Mouse (Mus musculus): Measurements from ENCODE around the gene Ccr1l1. TPM values are rescaled to one million over a fixed set of nuclear protein-coding genes. Genes with fewer than 3 reads are reported as not detected.

Gene Ccr1l1
- 1.3 TPM in 1 of 2 replicates, not detected in the other for polyA plus RNA-seq (2012; ENCODE audit: insufficient read depth, insufficient read length, missing spikeins)

DNA sequence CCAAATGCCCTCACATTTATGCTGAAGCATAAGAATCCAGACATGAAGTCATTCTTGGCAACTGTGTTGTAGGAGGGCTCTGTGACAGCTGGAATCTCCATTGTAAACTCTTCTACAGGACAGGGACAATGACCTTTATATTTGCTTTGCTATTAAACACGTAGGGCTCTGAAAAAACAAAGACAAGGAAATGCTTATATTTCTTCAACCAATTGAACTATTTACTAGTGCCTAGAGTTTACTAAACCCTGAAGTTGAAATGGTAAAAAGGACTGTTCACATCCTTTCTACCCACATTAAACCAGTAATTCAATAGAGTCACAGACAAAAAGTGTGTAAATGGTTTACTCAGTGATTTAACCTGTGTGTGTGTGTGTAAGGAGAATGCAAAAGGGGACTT is at the start of gene Ccr1l1:
TSS of gene Ccr1l1 (minus strand) at position 101 of the 400 bp plus-strand sequence.
- TF ChIP-seq POLR2A (IDR thresholded peaks at IDR 0.05; ENCODE audit: borderline replicate concordance, low read depth, low read length) (no peak), CTCF (IDR thresholded peaks at IDR 0.05; ENCODE audit: low read depth, low read length) (no peak)
- H3K4me1 ChIP-seq (ENCODE audit: control insufficient read depth, insufficient read depth, low read length), result peaks cover 9% of the 10 kb centered on the region
- no peak within 1 kb of the TSS for H3K4me3 ChIP-seq (ENCODE audit: insufficient read depth, low read length)
- H3K27ac ChIP-seq (ENCODE audit: insufficient read depth, low read depth, low read length), result no peak within 1 kb of the TSS

DNA sequence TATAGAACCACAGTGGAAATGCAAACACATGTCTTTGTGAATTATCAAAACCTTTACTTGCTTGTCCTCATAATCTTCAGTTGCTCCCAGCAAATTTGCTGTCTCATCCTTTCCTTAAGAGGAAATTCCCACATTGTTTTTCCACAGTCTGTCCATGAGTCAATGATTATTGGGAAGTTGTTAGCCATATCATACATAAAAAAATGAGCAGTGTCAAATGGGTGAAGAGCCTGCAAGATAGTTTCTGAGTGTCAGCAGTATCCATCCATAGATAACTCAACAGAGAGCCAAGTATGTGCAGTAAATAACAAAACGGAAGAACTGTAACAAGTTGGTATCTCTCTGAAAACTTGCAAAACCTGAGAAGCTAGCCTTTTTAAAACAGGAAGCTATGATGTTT is 43.5 kb upstream of the Ccr1l1 start, which contains the start of gene Ccr3:
TSS of gene Ccr3 (plus strand) at position 301 of the 400 bp plus-strand sequence.
- Histone ChIP-seq H3K4me3 (ENCODE audit: insufficient read depth, low read length) (no peak within 1 kb of the TSS), H3K27ac (ENCODE audit: insufficient read depth, low read depth, low read length) (no peak within 1 kb of the TSS; the same call in 1 of the 2 replicates), H3K4me1 (ENCODE audit: control insufficient read depth, insufficient read depth, low read length) (peaks cover 32% of the 10 kb centered on the region)
- TF ChIP-seq CTCF (IDR thresholded peaks at IDR 0.05; ENCODE audit: low read depth, low read length), result no peak
- TF ChIP-seq POLR2A (IDR thresholded peaks at IDR 0.05; ENCODE audit: borderline replicate concordance, low read depth, low read length), result no peak

DNA sequence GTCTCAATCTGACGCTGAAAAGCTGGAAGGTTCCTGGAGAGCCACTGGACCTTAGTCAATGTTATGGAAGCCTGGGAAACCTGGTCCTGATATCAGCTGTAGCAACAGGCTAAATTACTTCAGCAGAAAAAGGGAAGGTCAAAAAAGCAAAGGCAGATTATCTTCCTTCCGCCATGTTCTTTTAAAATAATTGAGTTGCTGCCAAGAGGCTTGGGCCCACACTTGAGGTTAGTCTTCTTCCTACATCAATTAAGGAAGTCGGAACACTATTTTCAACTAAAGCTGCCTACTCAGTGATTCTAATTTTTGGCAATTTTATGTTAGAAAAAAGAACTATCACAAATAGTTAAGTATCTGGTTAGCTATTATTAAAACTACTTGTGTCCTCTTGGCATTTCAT is 41.7 kb upstream of the Ccr1l1 start:
- Histone ChIP-seq H3K4me1 (ENCODE audit: control insufficient read depth, insufficient read depth, low read length) (peaks cover 40% of the 10 kb centered on the region), H3K27ac (ENCODE audit: insufficient read depth, low read depth, low read length) (peak overlapping the region; percentile 95)

DNA sequence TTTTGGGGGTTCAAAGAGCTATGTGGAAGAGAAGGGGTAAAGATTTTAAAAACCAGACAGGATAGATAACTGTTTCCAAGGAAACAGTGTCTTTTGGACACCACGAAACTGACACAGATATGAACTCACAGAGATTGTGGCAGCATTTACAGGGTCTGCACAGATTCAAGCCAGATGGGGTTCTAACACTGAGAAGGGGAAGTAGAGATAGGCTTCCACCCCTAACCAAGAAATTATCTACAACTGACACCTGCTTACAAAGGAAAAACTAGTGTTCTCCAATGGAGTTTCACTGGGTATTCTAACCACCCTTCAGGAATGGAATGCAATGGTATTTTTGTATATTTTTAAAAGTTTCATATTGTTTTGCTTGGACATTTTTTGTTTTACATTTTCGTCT is 37.8 kb upstream of the Ccr1l1 start:
- Histone ChIP-seq H3K27ac (ENCODE audit: insufficient read depth, low read depth, low read length) (0 out of 2 replicates have a peak overlapping the region, but pooled peaks have one; percentile 8), H3K4me1 (ENCODE audit: control insufficient read depth, insufficient read depth, low read length) (peaks cover 41% of the 10 kb centered on the region), H3K4me3 (ENCODE audit: insufficient read depth, low read length) (no peak overlapping the region)
- TF ChIP-seq POLR2A (IDR thresholded peaks at IDR 0.05; ENCODE audit: borderline replicate concordance, low read depth, low read length) (no peak), CTCF (IDR thresholded peaks at IDR 0.05; ENCODE audit: low read depth, low read length) (no peak)

More for the DNA sequence above, 41.7 kb upstream of the Ccr1l1 start:
- H3K4me3 ChIP-seq (ENCODE audit: insufficient read depth, low read length), result no peak overlapping the region
- TF ChIP-seq CTCF (IDR thresholded peaks at IDR 0.05; ENCODE audit: low read depth, low read length) (no peak), POLR2A (IDR thresholded peaks at IDR 0.05; ENCODE audit: borderline replicate concordance, low read depth, low read length) (no peak)

DNA sequence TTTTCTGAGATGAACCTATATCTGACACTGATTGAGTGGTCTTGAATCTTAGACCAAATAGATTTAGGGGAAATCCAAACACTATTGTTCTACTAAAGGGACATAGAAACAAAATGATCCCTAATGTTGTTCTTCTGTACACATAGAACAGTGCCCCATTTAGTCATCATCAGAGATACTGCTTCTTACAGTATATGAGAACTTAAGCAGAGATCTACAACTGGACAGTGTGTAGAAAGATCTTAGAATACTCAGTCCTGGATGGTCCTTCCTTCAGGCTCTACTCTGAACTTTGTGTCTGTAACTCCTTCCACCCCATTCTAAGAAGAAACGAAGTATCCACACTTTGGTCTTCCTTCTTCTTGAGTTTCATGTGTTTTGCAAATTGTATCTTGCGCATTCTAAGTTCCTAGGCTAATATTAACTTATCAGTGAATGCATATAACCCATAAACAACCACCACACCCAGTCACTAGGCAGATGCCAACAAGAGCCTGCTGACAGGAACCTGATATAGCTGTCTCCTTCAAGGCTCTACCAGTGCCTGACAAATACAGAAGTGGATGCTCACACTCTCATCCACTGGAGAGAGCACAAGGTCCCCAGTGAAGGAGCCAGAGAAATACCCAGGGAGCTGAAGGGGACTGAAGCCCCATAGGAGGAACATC is 36.9 kb upstream of the Ccr1l1 start:
- TF ChIP-seq POLR2A (IDR thresholded peaks at IDR 0.05; ENCODE audit: borderline replicate concordance, low read depth, low read length) (no peak), CTCF (IDR thresholded peaks at IDR 0.05; ENCODE audit: low read depth, low read length) (no peak)
- Histone ChIP-seq H3K4me3 (ENCODE audit: insufficient read depth, low read length) (no peak overlapping the region), H3K4me1 (ENCODE audit: control insufficient read depth, insufficient read depth, low read length) (peaks cover 39% of the 10 kb centered on the region), H3K27ac (ENCODE audit: insufficient read depth, low read depth, low read length) (no peak overlapping the region)

DNA sequence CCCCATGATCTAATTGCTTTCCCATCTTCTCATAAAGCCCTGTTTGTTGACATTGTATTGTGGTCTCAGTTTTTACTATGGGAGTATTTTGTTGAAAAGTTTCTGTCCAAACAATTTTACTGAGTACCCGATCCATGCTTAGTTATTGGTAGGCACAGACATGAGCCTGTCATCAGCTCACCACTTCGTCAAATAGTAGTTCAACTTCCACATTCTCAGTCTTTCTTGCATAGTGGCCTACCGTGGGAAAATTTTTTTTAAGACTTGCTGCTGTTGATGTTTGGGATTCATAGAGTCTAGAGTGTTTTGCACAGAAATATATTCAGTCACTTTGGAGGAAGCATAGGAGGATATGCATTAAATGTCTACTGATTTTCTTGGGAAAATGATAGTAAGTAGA is 35.1 kb upstream of the Ccr1l1 start:
- Histone ChIP-seq H3K27ac (ENCODE audit: insufficient read depth, low read depth, low read length) (no peak overlapping the region), H3K4me3 (ENCODE audit: insufficient read depth, low read length) (no peak overlapping the region), H3K4me1 (ENCODE audit: control insufficient read depth, insufficient read depth, low read length) (peaks cover 24% of the 10 kb centered on the region)
- no peak for TF ChIP-seq POLR2A (IDR thresholded peaks at IDR 0.05; ENCODE audit: borderline replicate concordance, low read depth, low read length)
- no peak for TF ChIP-seq CTCF (IDR thresholded peaks at IDR 0.05; ENCODE audit: low read depth, low read length)

DNA sequence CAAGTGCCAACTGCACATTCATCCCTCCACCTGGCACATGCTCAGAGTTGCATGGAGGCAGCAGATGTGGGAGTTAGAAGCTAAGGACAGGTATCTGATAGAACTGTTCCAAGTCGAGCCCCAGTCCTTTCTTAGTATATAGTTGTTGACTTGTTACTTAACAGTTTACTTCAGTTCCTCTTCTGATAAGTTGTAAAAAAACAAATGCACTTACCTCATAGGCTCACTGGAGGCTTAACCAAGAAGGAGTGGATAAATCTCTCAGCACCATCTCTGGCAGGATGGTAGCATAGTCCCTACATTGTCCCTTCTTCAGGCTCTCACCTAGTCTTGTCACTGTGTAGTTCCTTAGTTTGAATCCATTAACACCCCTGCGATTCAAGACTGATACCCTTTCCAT is 34.5 kb upstream of the Ccr1l1 start:
- Histone ChIP-seq H3K27ac (ENCODE audit: insufficient read depth, low read depth, low read length) (no peak overlapping the region), H3K4me1 (ENCODE audit: control insufficient read depth, insufficient read depth, low read length) (peaks cover 23% of the 10 kb centered on the region), H3K4me3 (ENCODE audit: insufficient read depth, low read length) (no peak overlapping the region)
- TF ChIP-seq POLR2A (IDR thresholded peaks at IDR 0.05; ENCODE audit: borderline replicate concordance, low read depth, low read length), result no peak
- TF ChIP-seq CTCF (IDR thresholded peaks at IDR 0.05; ENCODE audit: low read depth, low read length), result no peak

DNA sequence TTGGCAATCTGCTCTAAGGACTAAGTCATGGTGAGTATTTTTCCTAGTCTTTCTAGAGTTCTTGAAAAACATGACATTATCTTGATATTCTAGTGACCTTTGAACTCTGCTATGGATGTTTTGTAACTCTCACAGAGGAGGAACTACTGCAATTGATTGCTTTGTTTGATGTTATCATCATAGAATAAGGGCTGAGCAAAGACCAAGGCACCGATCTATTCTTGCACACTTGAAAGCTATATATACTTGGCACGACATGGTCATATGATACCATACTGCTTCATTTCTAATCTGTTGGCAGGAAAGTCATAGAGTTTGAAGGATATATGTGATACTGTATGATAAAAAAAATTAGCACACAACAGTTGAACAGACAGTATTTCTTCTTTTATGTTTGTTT is 21.6 kb upstream of the Ccr1l1 start:
- Histone ChIP-seq H3K27ac (ENCODE audit: insufficient read depth, low read depth, low read length) (peak overlapping the region; percentile 81), H3K4me3 (ENCODE audit: insufficient read depth, low read length) (no peak overlapping the region), H3K4me1 (ENCODE audit: control insufficient read depth, insufficient read depth, low read length) (peaks cover 7% of the 10 kb centered on the region)
- TF ChIP-seq CTCF (IDR thresholded peaks at IDR 0.05; ENCODE audit: low read depth, low read length) (no peak), POLR2A (IDR thresholded peaks at IDR 0.05; ENCODE audit: borderline replicate concordance, low read depth, low read length) (no peak)

DNA sequence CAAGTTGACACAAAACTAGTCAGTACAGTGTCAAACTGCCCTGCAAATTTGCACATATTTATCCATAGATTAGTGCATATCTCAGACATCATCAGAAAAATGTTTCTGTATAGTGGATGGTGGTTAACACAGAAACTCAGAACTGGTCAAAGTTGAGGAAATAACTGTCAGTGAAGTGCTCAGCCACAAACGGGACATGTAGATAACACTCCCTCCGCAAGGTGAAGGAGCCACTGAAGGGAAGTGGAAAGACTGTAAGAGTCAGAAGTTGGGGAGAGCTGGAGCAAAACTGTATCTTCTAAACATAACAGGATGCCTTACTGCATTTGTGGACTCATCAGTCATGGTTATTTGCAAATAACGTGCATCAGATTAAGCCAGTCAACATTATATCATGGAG is 19.5 kb upstream of the Ccr1l1 start:
- Histone ChIP-seq H3K4me3 (ENCODE audit: insufficient read depth, low read length) (no peak overlapping the region), H3K4me1 (ENCODE audit: control insufficient read depth, insufficient read depth, low read length) (peaks cover 7% of the 10 kb centered on the region), H3K27ac (ENCODE audit: insufficient read depth, low read depth, low read length) (no peak overlapping the region)
- no peak for TF ChIP-seq POLR2A (IDR thresholded peaks at IDR 0.05; ENCODE audit: borderline replicate concordance, low read depth, low read length)
- TF ChIP-seq CTCF (IDR thresholded peaks at IDR 0.05; ENCODE audit: low read depth, low read length), result no peak

DNA sequence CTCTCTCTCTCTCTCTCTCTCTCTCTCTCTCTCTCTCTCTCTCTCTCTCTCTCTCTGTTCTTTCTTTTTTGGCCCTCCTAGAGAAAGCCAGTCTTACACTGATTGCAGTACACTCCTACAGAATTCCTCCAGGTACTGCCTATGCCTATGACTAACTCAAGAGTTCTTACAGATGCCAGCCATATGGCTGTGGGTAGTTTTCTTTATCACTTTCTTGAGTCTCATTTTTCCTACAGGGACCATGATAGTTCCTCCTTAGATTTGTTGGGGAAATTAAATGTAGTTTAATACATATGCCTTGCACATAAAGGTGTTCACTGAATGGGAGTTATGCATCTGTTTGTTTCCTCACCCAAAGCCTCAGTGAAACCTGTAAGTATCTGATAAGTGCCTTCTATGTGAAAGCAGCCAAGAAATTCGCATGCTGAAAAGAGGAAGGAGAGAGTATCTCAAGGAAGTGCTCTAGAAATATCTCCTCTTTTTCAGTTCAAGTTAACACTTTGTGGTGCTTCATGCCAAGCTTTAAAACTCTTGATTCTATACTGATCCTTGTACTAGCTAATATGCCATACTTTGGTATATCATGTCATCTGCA is 13.2 kb upstream of the Ccr1l1 start:
- peaks cover 18% of the 10 kb centered on the region for H3K4me1 ChIP-seq (ENCODE audit: control insufficient read depth, insufficient read depth, low read length)
- TF ChIP-seq POLR2A (IDR thresholded peaks at IDR 0.05; ENCODE audit: borderline replicate concordance, low read depth, low read length), result no peak
- TF ChIP-seq CTCF (IDR thresholded peaks at IDR 0.05; ENCODE audit: low read depth, low read length), result no peak
- no peak overlapping the region for H3K4me3 ChIP-seq (ENCODE audit: insufficient read depth, low read length)
- peak overlapping the region; percentile 41 for H3K27ac ChIP-seq (ENCODE audit: insufficient read depth, low read depth, low read length)

Data from bone marrow macrophage, adult 2 months (primary cell).